In the genomic region with DNA sequence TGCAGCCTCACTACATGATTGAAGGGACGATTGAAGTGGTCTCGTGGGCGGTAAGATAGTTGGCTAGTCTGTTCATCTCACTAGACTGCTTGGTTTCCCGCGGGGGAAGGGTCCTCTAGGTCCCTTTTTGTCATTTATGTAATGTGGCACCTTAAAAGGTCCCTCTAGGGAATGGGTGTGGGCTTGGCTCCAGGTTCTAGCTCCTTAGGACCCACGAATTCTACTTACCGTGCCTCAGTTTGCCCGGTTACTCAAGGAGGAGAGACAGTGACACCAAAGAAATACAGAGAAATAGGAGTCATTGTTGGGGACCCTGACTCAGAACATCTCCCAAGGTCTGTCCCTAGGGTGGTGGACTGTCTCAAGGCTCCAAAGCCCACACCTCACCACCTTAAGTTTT, we compare ENCODE assay signal across 8 mouse cellular contexts. TPM values are rescaled to one million over a fixed set of nuclear protein-coding genes. Genes with fewer than 3 reads are reported as not detected.
DNase-seq lines count a peak whose midpoint lies in the region; ATAC-seq and TF ChIP-seq lines count a peak whose summit lies in the region.

No protein-coding gene starts in this region.

- no peak for TF ChIP-seq CTCF in midbrain, postnatal 0 days (IDR thresholded peaks at IDR 0.05)

- 17% methylated on average over 8 of the region's 8 CpGs for WGBS in kidney, embryonic 15.5 days
- WGBS in embryonic facial prominence, embryonic 12.5 days, result 15% methylated on average over 8 of the region's 8 CpGs
- 10% methylated on average over 8 of the region's 8 CpGs for WGBS in hindbrain, embryonic 14.5 days
- WGBS in midbrain, postnatal 0 days, result 15% methylated on average over 8 of the region's 8 CpGs

- no peak for DNase-seq in kidney, adult 8-10 months
- DNase-seq in hindbrain, embryonic 14.5 days (ENCODE audit: low spot score), result no peak
- no peak for DNase-seq in midbrain, postnatal 0 days (ENCODE audit: low spot score)
- no peak for DNase-seq in urinary bladder, postnatal 4 days (ENCODE audit: low spot score in 2 of 2)
- DNase-seq in spleen, postnatal 4 days (ENCODE audit: low spot score in 2 of 2), result no peak

- no peaks in the 10 kb centered on the region for H3K36me3 ChIP-seq in kidney, embryonic 15.5 days
- no peaks in the 10 kb centered on the region for H3K36me3 ChIP-seq in embryonic facial prominence, embryonic 12.5 days
- H3K36me3 ChIP-seq in hindbrain, embryonic 14.5 days (replicated peaks; ENCODE audit: control insufficient read depth, insufficient read depth), result no peaks in the 10 kb centered on the region
- no peaks in the 10 kb centered on the region for H3K36me3 ChIP-seq in midbrain, postnatal 0 days (ENCODE audit: insufficient read depth, low read length)

- H3K4me3 ChIP-seq in kidney, embryonic 15.5 days (replicated peaks), result peak overlapping the region; percentile 73
- H3K4me3 ChIP-seq in embryonic facial prominence, embryonic 12.5 days, result peak overlapping the region; percentile 70; the same call in 1 of the 2 replicates
- H3K4me3 ChIP-seq in hindbrain, embryonic 14.5 days (replicated peaks; ENCODE audit: low read length), result peak overlapping the region; percentile 94
- H3K4me3 ChIP-seq in midbrain, postnatal 0 days (ENCODE audit: low read depth, low read length), result peak overlapping the region; percentile 97

- H3K9ac ChIP-seq in kidney, embryonic 15.5 days, result no peak overlapping the region
- H3K9ac ChIP-seq in embryonic facial prominence, embryonic 12.5 days, result no peak overlapping the region
- H3K9ac ChIP-seq in hindbrain, embryonic 14.5 days, result peak overlapping the region; percentile 92
- H3K9ac ChIP-seq in midbrain, postnatal 0 days (replicated peaks; ENCODE audit: low read length, poor library complexity, severe bottlenecking), result peak overlapping the region; percentile 94

- H3K4me2 ChIP-seq in kidney, embryonic 15.5 days, result peak overlapping the region; percentile 100
- peak overlapping the region; percentile 100; the same call in 1 of the 2 replicates for H3K4me2 ChIP-seq in embryonic facial prominence, embryonic 12.5 days (replicated peaks)
- H3K4me2 ChIP-seq in hindbrain, embryonic 14.5 days (replicated peaks), result peak overlapping the region; percentile 95
- peak overlapping the region; percentile 94 for H3K4me2 ChIP-seq in midbrain, postnatal 0 days (ENCODE audit: low read depth, low read length, poor library complexity, severe bottlenecking)

- H3K4me1 ChIP-seq in kidney, embryonic 15.5 days, result peaks cover 22% of the 10 kb centered on the region
- H3K4me1 ChIP-seq in embryonic facial prominence, embryonic 12.5 days, result peaks cover 18% of the 10 kb centered on the region
- peaks cover 20% of the 10 kb centered on the region for H3K4me1 ChIP-seq in hindbrain, embryonic 14.5 days (replicated peaks; ENCODE audit: control insufficient read depth, insufficient read depth, low read length)
- H3K4me1 ChIP-seq in midbrain, postnatal 0 days (ENCODE audit: insufficient read depth, low read length), result peaks cover 21% of the 10 kb centered on the region; the same call in 1 of the 2 replicates

- peaks cover 84% of the 10 kb centered on the region for H3K27me3 ChIP-seq in kidney, embryonic 15.5 days
- H3K27me3 ChIP-seq in embryonic facial prominence, embryonic 12.5 days, result peaks cover 58% of the 10 kb centered on the region
- H3K27me3 ChIP-seq in hindbrain, embryonic 14.5 days (ENCODE audit: control insufficient read depth, insufficient read depth, low read length), result no peaks in the 10 kb centered on the region
- no peaks in the 10 kb centered on the region for H3K27me3 ChIP-seq in midbrain, postnatal 0 days (ENCODE audit: insufficient read depth, low read length)

- no peak overlapping the region for H3K27ac ChIP-seq in kidney, embryonic 15.5 days
- no peak overlapping the region for H3K27ac ChIP-seq in embryonic facial prominence, embryonic 12.5 days
- H3K27ac ChIP-seq in hindbrain, embryonic 14.5 days, result peak overlapping the region; percentile 82; the same call in 1 of the 2 replicates
- H3K27ac ChIP-seq in midbrain, postnatal 0 days (ENCODE audit: low read depth, low read length), result no peak overlapping the region

- no peaks in the 10 kb centered on the region for H3K9me3 ChIP-seq in kidney, embryonic 15.5 days (replicated peaks)
- H3K9me3 ChIP-seq in embryonic facial prominence, embryonic 12.5 days, result no peaks in the 10 kb centered on the region
- H3K9me3 ChIP-seq in hindbrain, embryonic 14.5 days (ENCODE audit: control insufficient read depth, low read length), result no peaks in the 10 kb centered on the region
- H3K9me3 ChIP-seq in midbrain, postnatal 0 days (ENCODE audit: low read length), result no peaks in the 10 kb centered on the region

- no peak for ATAC-seq in kidney, embryonic 15.5 days (replicated peaks; ENCODE audit: low FRiP score)
- ATAC-seq in embryonic facial prominence, embryonic 12.5 days (ENCODE audit: insufficient number of reproducible peaks, insufficient read depth, low FRiP score, low TSS enrichment), result no peak
- 0 out of 2 replicates have a peak, but pooled peaks have one; percentile 1 for ATAC-seq in hindbrain, embryonic 14.5 days (ENCODE audit: low FRiP score)
- peak; percentile 10; the same call in 1 of the 2 replicates for ATAC-seq in midbrain, postnatal 0 days (ENCODE audit: low FRiP score)
- ATAC-seq in erythroblast, adult 5-6 weeks (replicated peaks; ENCODE audit: low FRiP score, poor library complexity, severe bottlenecking), result no peak

RNA-seq across cellular contexts. Expression of a gene that starts 1.3 kb away (rescaled TPM):
- 0.69 and 0.70 TPM in 2 replicates for polyA plus RNA-seq in kidney, embryonic 15.5 days (2015; fragmentation: Nextera tagmentation; extraction: Ambion mirVana)
- polyA plus RNA-seq in embryonic facial prominence, embryonic 12.5 days (2016; fragmentation: Nextera tagmentation; extraction: Ambion mirVana), result 1.3 TPM in 2 replicates
- 30.8 and 35.1 TPM in 2 replicates for polyA plus RNA-seq in hindbrain, embryonic 14.5 days (2014; fragmentation: Nextera tagmentation; extraction: Ambion mirVana)
- total RNA-seq in midbrain, postnatal 0 days (2014; rRNA removed), result 131 and 156 TPM in 2 replicates
- polyA plus RNA-seq in midbrain, postnatal 0 days (2015; fragmentation: Nextera tagmentation; extraction: Ambion mirVana), result 34.5 and 34.8 TPM in 2 replicates
- not detected in 2 replicates for total RNA-seq in erythroblast, adult 5-6 weeks (2015; ENCODE audit: low replicate concordance)
- not detected in 2 replicates for total RNA-seq in erythroblast, adult 5-6 weeks (2017; ENCODE audit: low replicate concordance)

RNA-seq across cellular contexts. Expression of a gene that starts 44.2 kb away (rescaled TPM):
- 23.8 and 26.1 TPM in 2 replicates for polyA plus RNA-seq in kidney, embryonic 15.5 days (2015; fragmentation: Nextera tagmentation; extraction: Ambion mirVana)
- 15.9 and 17.6 TPM in 2 replicates for polyA plus RNA-seq in embryonic facial prominence, embryonic 12.5 days (2016; fragmentation: Nextera tagmentation; extraction: Ambion mirVana)
- 14.0 and 18.1 TPM in 2 replicates for polyA plus RNA-seq in hindbrain, embryonic 14.5 days (2014; fragmentation: Nextera tagmentation; extraction: Ambion mirVana)
- total RNA-seq in midbrain, postnatal 0 days (2014; rRNA removed), result 2.4 and 5.4 TPM in 2 replicates
- polyA plus RNA-seq in midbrain, postnatal 0 days (2015; fragmentation: Nextera tagmentation; extraction: Ambion mirVana), result 12.8 and 14.0 TPM in 2 replicates
- 0.77 and 7.7 TPM in 2 replicates for total RNA-seq in erythroblast, adult 5-6 weeks (2015; ENCODE audit: low replicate concordance)
- total RNA-seq in erythroblast, adult 5-6 weeks (2017; ENCODE audit: low replicate concordance), result 1.1 and 2.8 TPM in 2 replicates

Comparison
In these comparisons a context has a peak if more than half of its experiments do, and no peak if none do; other contexts are left out.
1. ATAC-seq: peak in hindbrain, embryonic 14.5 days (single experiment) and midbrain, postnatal 0 days (single experiment); none in kidney, embryonic 15.5 days (single experiment), embryonic facial prominence, embryonic 12.5 days (single experiment) and erythroblast, adult 5-6 weeks (single experiment).
2. H3K9ac ChIP-seq: peak in hindbrain, embryonic 14.5 days (single experiment) and midbrain, postnatal 0 days (single experiment); none in kidney, embryonic 15.5 days (single experiment) and embryonic facial prominence, embryonic 12.5 days (single experiment).
3. RNA of a gene that starts 1.3 kb away (polyA plus RNA-seq): 34.5 to 34.8 TPM in midbrain, postnatal 0 days and 30.8 to 35.1 TPM in hindbrain, embryonic 14.5 days; 1.3 TPM in embryonic facial prominence, embryonic 12.5 days and 0.69 to 0.70 TPM in kidney, embryonic 15.5 days; every median in the first group is over 10 times any median in the second.
4. Peak in every context shown above with its lines, with median percentiles within 50 percentile points of each other: H3K4me2 ChIP-seq and H3K4me3 ChIP-seq.